Mouse (Mus musculus): ENCODE measurements around the gene Dhx9. TPM values are rescaled to one million over a fixed set of nuclear protein-coding genes. Genes with fewer than 3 reads are reported as not detected.
"Not testable (repeated sequence)": the region's sequence is repeated elsewhere in the genome, so short reads cannot be mapped to it uniquely, and the experiment has no call there.

The Dhx9 gene
- polyA plus RNA-seq, 1 experiment from 2014 or later: 41.7 TPM

DNA sequence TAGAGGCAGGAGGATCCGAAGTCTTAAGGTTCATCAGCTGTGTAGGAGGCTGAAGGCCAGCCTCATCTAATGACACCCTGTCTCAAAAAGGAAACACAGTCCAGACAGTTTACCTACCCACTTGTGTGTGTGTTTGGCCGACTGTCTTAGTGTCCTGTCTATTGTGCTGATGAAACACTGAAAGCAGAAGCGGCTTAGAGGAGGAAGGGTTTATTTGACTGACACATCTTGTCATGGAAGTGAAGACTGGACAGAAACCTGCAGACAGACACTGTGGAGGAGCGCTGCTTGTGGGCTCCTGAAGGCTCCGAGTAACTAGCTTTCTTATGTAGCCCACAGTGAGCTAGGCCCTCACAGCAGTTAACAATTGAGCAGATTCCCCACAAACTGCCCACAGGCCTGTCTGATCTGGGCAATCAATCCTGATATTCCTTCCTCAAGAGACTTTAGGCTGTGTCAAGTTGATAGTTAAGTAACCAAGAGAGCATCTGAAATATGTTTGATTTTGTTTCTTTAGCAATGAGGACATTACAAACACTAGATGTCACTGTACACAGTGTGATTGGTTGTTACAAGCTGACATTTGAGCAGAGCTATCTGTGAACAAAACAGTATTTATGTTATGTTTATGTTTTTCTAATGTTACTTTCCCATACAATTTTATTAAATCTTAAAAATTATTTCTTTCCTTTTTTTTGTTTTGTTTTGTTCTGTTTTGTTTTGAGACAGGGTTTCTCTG lies 53.4 kb downstream of the Dhx9 start:
- Histone ChIP-seq H3K9ac (no peak overlapping the region), H3K9me3 (no peaks in the 10 kb centered on the region), H3K4me3 (no peak overlapping the region), H3K4me1 (no peaks in the 10 kb centered on the region), H3K4me2 (replicated peaks) (no peak overlapping the region), H3K27ac (no peak overlapping the region), H3K36me3 (no peaks in the 10 kb centered on the region), H3K27me3 (no peaks in the 10 kb centered on the region)
- 88% methylated on average over 5 of the region's 5 CpGs for WGBS
- ATAC-seq (ENCODE audit: low FRiP score, low read depth): no peak

- H3K9ac ChIP-seq: no peak overlapping the region
- ATAC-seq (ENCODE audit: low FRiP score, low read depth): no peak
- no peak overlapping the region for H3K4me3 ChIP-seq
- H3K27ac ChIP-seq: no peak overlapping the region
- no peak overlapping the region for H3K4me2 ChIP-seq (replicated peaks)
- no peaks in the 10 kb centered on the region for H3K36me3 ChIP-seq
- no peaks in the 10 kb centered on the region for H3K27me3 ChIP-seq
- WGBS: 91% methylated on average over 2 of the region's 2 CpGs
- H3K4me1 ChIP-seq: no peaks in the 10 kb centered on the region
- no peaks in the 10 kb centered on the region for H3K9me3 ChIP-seq
Observed at GRCm38 (mm10) chr1:153432329-153432728, 55.1 kb downstream of the Dhx9 start.

DNA sequence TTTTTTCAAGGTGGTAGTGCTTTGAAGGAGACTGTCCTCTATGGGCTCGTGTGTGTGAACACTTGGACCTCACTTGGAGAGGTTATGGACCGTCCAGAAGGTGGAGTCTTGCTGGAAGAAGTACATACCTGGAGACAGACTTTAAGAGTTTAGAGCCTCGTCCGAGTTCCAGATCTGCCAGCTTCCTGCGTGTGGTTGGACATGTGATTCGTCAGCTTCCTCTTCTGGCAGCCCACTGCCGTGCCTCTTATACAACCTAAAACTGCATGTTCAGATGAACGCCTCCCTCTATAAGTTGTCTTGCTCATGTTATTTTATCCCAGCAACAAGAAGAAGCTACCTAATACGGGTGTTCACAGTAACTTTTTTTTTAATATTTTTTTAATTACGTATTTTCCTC lies 55.8 kb downstream of the Dhx9 start:
- Histone ChIP-seq H3K4me1 (no peaks in the 10 kb centered on the region), H3K9ac (no peak overlapping the region), H3K9me3 (no peaks in the 10 kb centered on the region), H3K27me3 (peaks cover 1% of the 10 kb centered on the region; the same call in 1 of the 2 replicates), H3K27ac (no peak overlapping the region), H3K36me3 (no peaks in the 10 kb centered on the region), H3K4me3 (no peak overlapping the region), H3K4me2 (replicated peaks) (no peak overlapping the region)
- no peak for ATAC-seq (ENCODE audit: low FRiP score, low read depth)
- 84% methylated on average over 10 of the region's 10 CpGs for WGBS

- Histone ChIP-seq H3K9ac (no peak overlapping the region), H3K4me1 (no peaks in the 10 kb centered on the region), H3K4me2 (replicated peaks) (no peak overlapping the region), H3K27ac (no peak overlapping the region), H3K27me3 (peaks cover 7% of the 10 kb centered on the region), H3K36me3 (no peaks in the 10 kb centered on the region), H3K4me3 (no peak overlapping the region), H3K9me3 (no peaks in the 10 kb centered on the region)
- no peak for ATAC-seq (ENCODE audit: low FRiP score, low read depth)
- WGBS: 74% methylated on average over 7 of the region's 7 CpGs
Observed at GRCm38 (mm10) chr1:153431158-153431557, 56.3 kb downstream of the Dhx9 start.

DNA sequence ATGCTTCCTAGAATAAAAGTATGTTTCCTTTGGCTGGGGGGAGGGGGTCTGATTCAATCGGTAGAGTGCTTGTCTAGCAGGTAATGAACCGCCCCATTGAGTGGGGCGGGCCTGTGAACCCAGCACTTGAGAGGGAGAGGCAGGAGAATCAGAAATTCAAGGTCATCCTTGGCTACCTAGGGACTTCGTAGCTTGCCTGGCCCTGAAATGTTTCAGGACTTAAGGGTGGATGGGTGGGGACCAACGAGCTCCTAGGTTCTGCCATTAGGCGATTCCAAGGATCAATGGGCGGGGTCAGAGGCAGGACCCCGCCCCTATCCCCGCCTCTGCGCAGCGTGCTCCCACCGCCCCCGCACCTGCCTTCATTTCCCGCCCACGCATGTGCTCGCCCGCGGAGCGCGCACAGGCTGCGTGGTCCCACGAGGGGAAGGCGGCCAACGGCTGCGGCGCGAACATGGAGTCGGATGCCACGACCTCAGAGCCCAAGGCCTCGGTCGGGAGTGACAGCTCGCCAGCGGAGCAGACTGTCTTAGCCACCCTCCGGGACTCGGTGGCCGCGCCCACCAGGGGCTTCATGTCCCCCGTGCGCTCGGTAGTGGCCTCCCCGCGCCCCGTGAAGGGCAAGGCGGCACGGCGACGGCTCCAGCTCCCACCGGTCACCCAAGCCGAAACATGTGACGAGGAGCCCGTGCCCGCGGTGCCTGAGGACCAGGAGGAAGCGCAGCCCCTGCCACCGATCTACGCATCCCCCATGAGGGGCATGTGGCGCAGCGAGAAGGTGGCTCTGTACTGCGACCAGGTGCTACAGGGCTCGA lies 62.5 kb downstream of the Dhx9 start, which contains the start of gene Shcbp1l:
TSS of gene Shcbp1l (plus strand) at position 393 of the 815 bp plus-strand sequence.
- peak; percentile 91 for ATAC-seq (ENCODE audit: low FRiP score, low read depth)
- WGBS: 2% methylated on average over 60 of the region's 60 CpGs

GRCm38 (mm10) chr1:153424271-153424670 lies 63.2 kb downstream of the Dhx9 start:
- 29% methylated on average over 12 of the region's 12 CpGs for WGBS
- peak overlapping the region; percentile 96 for H3K4me2 ChIP-seq (replicated peaks)
- peak overlapping the region; percentile 54 for H3K4me3 ChIP-seq
- H3K9me3 ChIP-seq: no peaks in the 10 kb centered on the region
- H3K9ac ChIP-seq: no peak overlapping the region
- no peaks in the 10 kb centered on the region for H3K36me3 ChIP-seq
- ATAC-seq (ENCODE audit: low FRiP score, low read depth): no peak
- peaks cover 31% of the 10 kb centered on the region for H3K27me3 ChIP-seq
- H3K4me1 ChIP-seq: peaks cover 10% of the 10 kb centered on the region
- H3K27ac ChIP-seq: no peak overlapping the region

More for the DNA sequence above, 62.5 kb downstream of the Dhx9 start, which contains the start of gene Shcbp1l:
- Histone ChIP-seq H3K27ac (no peak within 1 kb of the TSS), H3K9ac (peak within 1 kb of the TSS; percentile 63), H3K36me3 (no peaks in the 10 kb centered on the region), H3K4me1 (peaks cover 10% of the 10 kb centered on the region), H3K4me3 (peak within 1 kb of the TSS; percentile 54), H3K27me3 (peaks cover 31% of the 10 kb centered on the region), H3K4me2 (replicated peaks) (peak within 1 kb of the TSS; percentile 96), H3K9me3 (no peaks in the 10 kb centered on the region)

- not testable (repeated sequence) for H3K36me3 ChIP-seq; H3K9me3 ChIP-seq; H3K9ac ChIP-seq; H3K27ac ChIP-seq; H3K4me1 ChIP-seq; ATAC-seq (ENCODE audit: low FRiP score, low read depth); H3K27me3 ChIP-seq; H3K4me2 ChIP-seq (replicated peaks); H3K4me3 ChIP-seq
- WGBS: 83% methylated on average over 4 of the region's 4 CpGs
Observed at GRCm38 (mm10) chr1:153417805-153418204, 69.7 kb downstream of the Dhx9 start.

GRCm38 (mm10) chr1:153416271-153416832 lies 71.1 kb downstream of the Dhx9 start:
- ATAC-seq (ENCODE audit: low FRiP score, low read depth): not testable (repeated sequence)
- 80% methylated on average over 3 of the region's 3 CpGs for WGBS

DNA sequence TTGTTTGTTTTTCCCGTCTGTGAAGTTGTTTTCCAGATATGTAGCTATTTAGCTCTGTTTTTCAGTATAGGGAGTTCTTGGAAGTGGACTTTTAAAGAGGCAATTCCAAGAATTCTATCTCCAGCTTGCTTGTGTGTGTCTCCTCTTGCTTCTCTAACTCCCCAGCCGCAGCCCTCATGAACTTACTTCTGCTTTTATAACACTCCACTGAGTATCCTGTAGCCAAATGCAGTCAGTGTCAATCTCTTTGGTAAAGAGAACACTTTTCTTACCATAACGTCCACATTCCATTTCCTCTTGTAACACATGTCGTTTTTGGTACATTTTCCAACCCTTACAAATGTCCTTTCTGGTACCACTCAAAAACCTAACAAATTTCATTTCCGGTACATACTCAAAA lies 71.7 kb downstream of the Dhx9 start:
- not testable (repeated sequence) for H3K4me3 ChIP-seq; H3K27ac ChIP-seq; H3K9me3 ChIP-seq; H3K36me3 ChIP-seq; H3K27me3 ChIP-seq; ATAC-seq (ENCODE audit: low FRiP score, low read depth); H3K9ac ChIP-seq; H3K4me2 ChIP-seq (replicated peaks); H3K4me1 ChIP-seq
- WGBS: 75% methylated on average over 2 of the region's 5 CpGs

More at GRCm38 (mm10) chr1:153416271-153416832, 71.1 kb downstream of the Dhx9 start:
- not testable (repeated sequence) for H3K9ac ChIP-seq; H3K4me3 ChIP-seq; H3K27me3 ChIP-seq; H3K27ac ChIP-seq; H3K36me3 ChIP-seq; H3K4me2 ChIP-seq (replicated peaks); H3K9me3 ChIP-seq; H3K4me1 ChIP-seq

DNA sequence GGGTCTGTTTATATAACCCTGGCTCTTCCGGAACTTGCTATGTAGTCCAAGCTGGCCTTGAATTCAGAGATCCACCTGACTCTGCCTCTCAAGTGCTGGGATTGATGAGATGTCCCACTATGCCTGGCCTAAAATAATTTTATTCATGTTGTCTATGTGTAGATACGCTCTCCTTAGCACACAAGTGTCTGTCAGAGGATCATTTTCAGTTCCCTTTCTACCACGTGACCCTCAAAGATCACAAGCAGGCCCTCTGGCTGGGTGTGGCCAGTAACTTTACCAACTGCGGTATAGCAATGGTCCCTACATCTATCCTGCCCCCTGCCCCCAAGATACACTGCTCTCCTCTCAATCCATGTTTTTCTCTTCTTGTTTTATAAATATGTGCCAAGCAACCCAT lies 72.5 kb downstream of the Dhx9 start:
- no peak overlapping the region for H3K27ac ChIP-seq
- H3K9me3 ChIP-seq: no peaks in the 10 kb centered on the region
- no peak overlapping the region for H3K4me2 ChIP-seq (replicated peaks)
- H3K4me1 ChIP-seq: no peaks in the 10 kb centered on the region
- no peaks in the 10 kb centered on the region for H3K27me3 ChIP-seq
- no peak overlapping the region for H3K4me3 ChIP-seq
- no peak overlapping the region for H3K9ac ChIP-seq
- WGBS: 88% methylated on average over 4 of the region's 4 CpGs
- H3K36me3 ChIP-seq: no peaks in the 10 kb centered on the region
- no peak for ATAC-seq (ENCODE audit: low FRiP score, low read depth)

DNA sequence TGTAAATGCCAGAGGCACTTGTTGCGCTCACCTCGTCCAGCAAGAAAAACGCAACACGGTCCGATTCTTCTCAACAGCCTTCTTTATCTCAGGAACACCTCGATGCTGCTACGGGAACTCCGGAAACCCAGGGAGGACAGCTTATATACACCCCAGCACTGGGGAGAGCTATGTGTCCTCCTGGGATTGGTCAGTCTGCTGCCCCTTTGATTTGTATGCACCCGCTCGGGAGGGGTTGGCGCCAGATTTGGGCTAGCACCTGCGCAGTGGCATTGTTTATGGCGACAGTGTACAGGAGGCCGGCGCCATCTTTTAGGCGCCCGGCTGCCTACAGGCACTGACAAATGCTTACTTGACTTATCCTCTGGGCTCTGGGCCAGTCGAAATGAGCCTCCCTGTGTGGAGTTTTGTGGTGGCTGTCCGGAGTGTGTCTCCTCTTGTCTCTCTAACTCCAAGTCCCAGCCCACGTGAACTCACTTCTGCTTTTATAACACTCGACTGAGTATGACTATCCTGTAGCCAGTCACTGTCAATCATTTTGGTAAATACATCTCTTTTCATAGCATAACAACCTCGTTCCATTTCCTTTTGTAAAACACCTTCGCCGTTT lies 73.2 kb downstream of the Dhx9 start:
- H3K4me2 ChIP-seq (replicated peaks); ATAC-seq (ENCODE audit: low FRiP score, low read depth); H3K9ac ChIP-seq; H3K9me3 ChIP-seq; H3K4me1 ChIP-seq; H3K36me3 ChIP-seq; H3K27ac ChIP-seq; H3K4me3 ChIP-seq; H3K27me3 ChIP-seq: not testable (repeated sequence)
- WGBS: 87% methylated on average over 24 of the region's 24 CpGs

Measured in limb, embryonic 13.5 days (tissue).